Mouse (Mus musculus) liver, adult 2 months (tissue): Measurements from ENCODE around the gene Ppan.

Experiments
- CTCF ChIP-seq: fragments of 200-500 bp; IDR thresholded peaks from 2 replicates; pipeline ENCODE4 v1.5.1; 2011; ENCODE audit warnings: low read depth, low read length, control low read depth
- POLR2A ChIP-seq: fragments of 200-500 bp; IDR thresholded peaks from 2 replicates; pipeline ENCODE4 v1.6.1; 2011; ENCODE audit warnings: low read length, control low read depth; ENCODE audit not compliant: insufficient read depth; ENCODE audit errors: extremely low read depth

DNA sequence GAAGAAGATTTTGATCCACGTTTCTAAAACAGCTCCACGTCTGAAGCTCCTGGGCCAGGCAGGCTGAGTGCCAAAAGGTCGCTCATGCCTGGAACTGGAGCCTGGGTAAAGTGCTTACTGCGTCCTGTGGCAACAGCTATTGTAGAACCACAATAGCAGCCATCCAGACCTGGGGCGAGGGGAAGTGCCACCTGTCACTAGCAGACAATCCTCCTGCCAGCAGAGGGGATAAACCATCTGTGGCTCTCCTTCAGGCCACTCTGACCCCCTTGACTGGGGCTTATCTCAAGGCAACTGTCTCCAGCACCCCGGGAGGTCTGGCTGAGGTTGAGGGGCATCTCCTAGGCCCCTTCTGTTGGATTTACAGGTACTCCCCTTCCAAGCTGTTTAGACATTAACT is 49.0 kb upstream of the Ppan start:
- no peak for TF ChIP-seq POLR2A
- TF ChIP-seq CTCF: no peak
